Mouse (Mus musculus): ENCODE data around the gene Thsd4.

DNA sequence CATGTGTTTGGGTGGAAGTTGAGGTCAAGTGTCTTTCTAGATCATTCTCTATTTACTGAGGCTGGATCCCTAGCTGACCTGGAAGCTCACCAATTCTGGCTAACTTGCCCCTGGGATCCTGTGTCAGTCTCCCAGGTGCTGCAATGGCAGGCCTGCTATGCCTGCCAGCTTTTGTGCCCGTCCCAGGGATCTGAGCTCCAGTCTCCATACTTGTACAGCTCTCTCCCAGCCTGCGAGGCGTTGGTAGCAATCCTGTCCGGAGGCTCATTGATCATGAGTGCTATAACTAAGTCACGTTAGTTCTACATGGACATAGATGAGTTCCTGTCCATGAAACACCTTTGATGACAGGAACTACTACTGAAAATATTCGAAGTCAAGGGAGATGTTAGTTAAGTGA lies 578.0 kb downstream of the Thsd4 start:
- TF ChIP-seq CTCF (conservative IDR thresholded peaks at IDR 0.05; ENCODE audit: insufficient read depth, insufficient read length, low read depth, low read length): no peak
- no peak for TF ChIP-seq POLR2A (IDR thresholded peaks at IDR 0.05; ENCODE audit: low read depth, low read length)
